Mouse (Mus musculus) liver, embryonic 14.5 days (tissue): ENCODE measurements around the gene Smarce1. TPM values are rescaled to one million over a fixed set of nuclear protein-coding genes. Genes with fewer than 3 reads are reported as not detected.
"Not testable (repeated sequence)": the region's sequence is repeated elsewhere in the genome, so short reads cannot be mapped to it uniquely, and the experiment has no call there.

Experiments used
- ATAC-seq: fragments of 200-750 bp; cut with Nextera tagmentation; 2 replicates; pipeline ENCODE4 v1.8.0; 2017; ENCODE audit warnings: moderate number of reproducible peaks, mild to moderate bottlenecking, moderate library complexity; ENCODE audit not compliant: insufficient read depth
- DNase-seq, 3 experiments: peaks; one replicate each; pipeline ENCODE4 v3.0.0-alpha.2; 2012 to 2013; ENCODE audit warnings: low read depth in 3 of 3, low spot score in 3 of 3
- H3K27ac ChIP-seq: fragments of 300-500 bp; sonication (generic); 2 replicates; pipeline ENCODE4 v1.5.1; 2014; ENCODE audit warnings: moderate library complexity, mild to moderate bottlenecking, control low read depth, inconsistent platforms
- H3K27me3 ChIP-seq: fragments of 300-500 bp; sonication (generic); 2 replicates; pipeline ENCODE4 v1.6.1; 2014; ENCODE audit warnings: mild to moderate bottlenecking, low read length, moderate library complexity; ENCODE audit not compliant: control insufficient read depth, insufficient read depth
- H3K36me3 ChIP-seq: fragments of 300-500 bp; sonication (generic); replicated peaks from 2 replicates; pipeline ENCODE4 v1.6.1; 2014; ENCODE audit warnings: low read depth; ENCODE audit not compliant: control insufficient read depth, insufficient read depth
- H3K4me1 ChIP-seq, 2 experiments: fragments of 200-500 bp in 1 of 2; fragments of 300-500 bp in 1 of 2; sonication (generic) in 1 of 2; replicated peaks; 2 replicates each; pipeline ENCODE4 v1.6.1; 2012 to 2014; ENCODE audit warnings: antibody characterized with exemption in 1 of 2, inconsistent platforms in 1 of 2, low read length in 1 of 2; ENCODE audit not compliant: control insufficient read depth in 2 of 2, insufficient read depth in 2 of 2
- H3K4me2 ChIP-seq: fragments of 300-500 bp; sonication (generic); 2 replicates; pipeline ENCODE4 v1.6.1; 2014; ENCODE audit warnings: low read depth, mild to moderate bottlenecking, control low read depth, moderate library complexity
- H3K4me3 ChIP-seq, 2 experiments: fragments of 200-500 bp in 1 of 2; fragments of 300-500 bp in 1 of 2; sonication (generic) in 1 of 2; 2 replicates each; pipeline ENCODE4 v1.5.1; 2012 to 2014; ENCODE audit warnings: low read depth in 2 of 2, low read length in 2 of 2, mild to moderate bottlenecking in 2 of 2, control low read depth in 1 of 2, inconsistent platforms in 1 of 2, moderate library complexity in 1 of 2; ENCODE audit not compliant: insufficient read depth in 1 of 2
- H3K9ac ChIP-seq: fragments of 300-500 bp; sonication (generic); replicated peaks from 2 replicates; pipeline ENCODE4 v1.6.1; 2014; ENCODE audit warnings: mild to moderate bottlenecking, control low read depth, moderate library complexity
- H3K9me3 ChIP-seq: fragments of 300-500 bp; sonication (generic); 2 replicates; pipeline ENCODE4 v1.6.1; 2016; ENCODE audit warnings: low read length, mixed read lengths; ENCODE audit not compliant: control insufficient read depth
- CTCF ChIP-seq: IDR thresholded peaks from 2 replicates; pipeline ENCODE4 v1.5.1; 2016; ENCODE audit warnings: antibody characterized with exemption, low read depth, control low read depth
- EP300 ChIP-seq: IDR thresholded peaks from 2 replicates; pipeline ENCODE4 v1.6.1; 2016; ENCODE audit warnings: antibody characterized with exemption, low read depth
- WGBS: fragments of 180-500 bp; shearing (Covaris S2); extraction: QIAGEN DNeasy Blood & Tissue Kit; methylation state at CpG from one replicate; pipeline ENCODE4 v1.1.7; 2014; ENCODE audit not compliant: insufficient replicate concordance; 5-methylcytosine and 5-hydroxymethylcytosine counted together
- polyA plus RNA-seq, 2 experiments: library from polyadenylated mRNA; depleted of rRNA in 1 of 2; stranded (reverse) in 1 of 2; unstranded in 1 of 2; fragments of >200 nt; fragmentation: Nextera tagmentation in 1 of 2; extraction: Ambion mirVana in 1 of 2; gene quantifications; 2 replicates each; pipeline versions ENCODE4 v1.2.1 to v1.2.3; 2012 to 2014

The Smarce1 gene
- polyA plus RNA-seq, 2 experiments = 53.5 to 60.1 TPM

DNA sequence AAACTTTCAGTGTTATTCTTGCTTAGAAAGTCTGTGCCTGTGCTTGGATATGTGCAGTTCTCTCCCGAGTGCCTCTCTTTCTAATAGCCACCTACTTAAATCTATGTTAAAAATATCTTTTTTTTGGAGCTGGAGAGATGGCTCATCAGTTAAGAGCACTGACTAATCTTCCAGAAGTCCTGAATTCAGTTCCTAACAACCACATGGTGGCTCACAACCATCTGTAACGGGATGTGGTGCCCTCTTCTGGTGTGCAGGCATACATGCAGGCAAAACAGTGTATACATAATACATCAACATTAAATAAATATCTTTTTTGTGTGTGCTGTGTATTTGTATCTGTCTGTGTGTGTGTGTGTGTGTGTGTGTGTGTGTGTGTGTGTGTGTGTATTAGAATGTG, 23.1 kb upstream of the Smarce1 start:
- Histone ChIP-seq H3K4me2 (no peak overlapping the region), H3K9ac (no peak overlapping the region), H3K27me3 (no peaks in the 10 kb centered on the region), H3K27ac (no peak overlapping the region), H3K36me3 (no peaks in the 10 kb centered on the region), H3K4me3 (no peak overlapping the region), H3K9me3 (no peaks in the 10 kb centered on the region), H3K4me1 (no peaks in the 10 kb centered on the region)
- 40% methylated on average over 2 of the region's 2 CpGs for WGBS
- no peak for TF ChIP-seq EP300
- peak; percentile 27; the same call in 1 of the 2 replicates for TF ChIP-seq CTCF
- ATAC-seq (no peak), DNase-seq (no peak)

DNA sequence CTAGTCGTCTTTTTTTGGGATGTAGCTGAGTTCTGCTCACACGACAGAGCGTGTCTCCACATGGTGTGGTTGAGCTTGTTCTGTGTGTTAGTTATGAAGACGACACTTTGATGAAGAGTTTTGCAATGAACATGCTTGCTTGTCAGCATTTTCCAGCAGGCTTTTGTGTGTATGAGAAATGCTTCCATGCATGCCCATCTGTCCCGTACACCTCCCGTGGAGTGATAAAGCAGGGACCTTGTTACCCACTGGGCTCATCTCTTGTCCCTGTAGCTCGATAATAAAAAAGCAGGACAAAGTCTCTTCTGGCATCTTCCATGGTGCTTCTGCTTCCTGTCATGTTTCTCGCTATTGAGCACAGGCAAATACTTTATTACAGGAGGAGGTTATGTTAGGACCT, 21.9 kb upstream of the Smarce1 start:
- 61% methylated on average over 8 of the region's 8 CpGs for WGBS
- Histone ChIP-seq H3K9me3 (no peaks in the 10 kb centered on the region), H3K27me3 (no peaks in the 10 kb centered on the region), H3K9ac (no peak overlapping the region), H3K4me1 (no peaks in the 10 kb centered on the region), H3K27ac (no peak overlapping the region), H3K4me3 (no peak overlapping the region), H3K36me3 (no peaks in the 10 kb centered on the region), H3K4me2 (no peak overlapping the region)
- no peak for TF ChIP-seq CTCF
- no peak for TF ChIP-seq EP300
- no peak for ATAC-seq
- DNase-seq = no peak

DNA sequence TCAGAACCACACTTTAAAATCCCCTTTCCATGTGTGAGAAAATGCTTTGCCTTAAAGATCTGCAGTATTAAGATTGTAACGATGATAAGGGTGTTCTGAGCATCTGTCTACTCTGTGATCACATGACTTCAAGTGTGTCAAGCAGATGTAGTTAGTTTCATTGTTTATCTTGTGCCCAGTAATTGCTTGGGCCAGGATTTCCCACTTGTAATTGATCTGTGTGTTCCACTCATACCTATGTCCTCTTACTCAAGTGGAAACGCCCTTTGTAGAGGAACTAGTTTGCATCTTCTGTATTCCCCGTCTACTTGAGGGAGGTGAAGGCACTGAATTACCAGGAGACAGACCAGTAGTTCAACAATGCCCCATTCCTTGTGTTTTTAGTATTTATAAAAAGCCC, 19.8 kb upstream of the Smarce1 start:
- H3K27me3 ChIP-seq = no peaks in the 10 kb centered on the region
- H3K9ac ChIP-seq = no peak overlapping the region
- H3K36me3 ChIP-seq = no peaks in the 10 kb centered on the region
- ATAC-seq = no peak
- no peak overlapping the region for H3K4me3 ChIP-seq
- TF ChIP-seq EP300 (no peak), CTCF (no peak)
- WGBS = 54% methylated on average over 3 of the region's 3 CpGs
- no peaks in the 10 kb centered on the region for H3K4me1 ChIP-seq
- no peak overlapping the region for H3K4me2 ChIP-seq
- H3K9me3 ChIP-seq = no peaks in the 10 kb centered on the region
- no peak overlapping the region for H3K27ac ChIP-seq
- DNase-seq = no peak

DNA sequence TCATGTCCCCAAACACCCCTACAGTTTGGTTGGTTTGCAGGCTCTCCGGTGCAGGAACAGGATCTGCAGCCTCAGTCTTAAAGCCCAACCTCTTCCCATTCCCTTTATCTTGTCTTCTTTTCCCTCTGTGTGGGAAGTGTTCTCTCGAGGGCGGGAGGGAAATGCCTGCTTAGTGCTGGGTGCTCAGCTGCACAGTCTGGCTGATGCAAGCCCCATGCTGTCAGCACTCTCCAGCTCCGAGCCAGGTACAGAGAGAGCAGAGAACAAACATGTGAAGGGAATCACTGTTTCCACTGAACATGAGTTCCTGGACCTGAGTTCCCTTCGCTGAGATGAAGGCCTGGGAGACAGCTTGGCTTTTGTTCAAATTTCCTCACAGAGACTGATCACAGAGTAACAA, 19.4 kb upstream of the Smarce1 start:
- H3K4me2 ChIP-seq = no peak overlapping the region
- H3K36me3 ChIP-seq = no peaks in the 10 kb centered on the region
- H3K4me1 ChIP-seq = no peaks in the 10 kb centered on the region
- no peak overlapping the region for H3K4me3 ChIP-seq
- no peaks in the 10 kb centered on the region for H3K9me3 ChIP-seq
- no peaks in the 10 kb centered on the region for H3K27me3 ChIP-seq
- H3K27ac ChIP-seq = no peak overlapping the region
- 36% methylated on average over 5 of the region's 5 CpGs for WGBS
- DNase-seq (no peak), ATAC-seq (no peak)
- H3K9ac ChIP-seq = no peak overlapping the region
- TF ChIP-seq EP300 (no peak), CTCF (no peak)

DNA sequence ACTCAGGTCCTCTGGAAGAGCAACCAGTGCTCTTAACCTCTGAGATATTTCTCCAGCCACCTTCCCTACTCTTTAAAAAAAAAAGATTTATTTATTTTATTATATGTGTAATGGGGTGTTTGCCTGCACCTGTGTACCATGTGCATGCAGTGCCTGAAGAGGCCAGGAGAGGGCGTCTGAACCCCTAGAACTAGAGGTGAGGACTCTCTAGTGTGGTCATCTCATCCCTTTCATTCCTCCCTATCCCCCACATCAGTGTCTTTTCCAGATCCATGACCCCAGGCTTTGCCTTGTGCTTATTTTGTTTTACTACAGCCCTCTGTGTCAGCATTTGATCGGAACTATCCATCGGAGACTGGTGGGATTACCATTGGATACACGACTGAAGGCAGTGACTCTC, 18.3 kb upstream of the Smarce1 start:
- H3K4me2 ChIP-seq = no peak overlapping the region
- TF ChIP-seq EP300 = no peak
- TF ChIP-seq CTCF = peak; percentile 69
- no peak overlapping the region for H3K9ac ChIP-seq
- 46% methylated on average over 4 of the region's 4 CpGs for WGBS
- DNase-seq = no peak
- H3K27me3 ChIP-seq = no peaks in the 10 kb centered on the region
- H3K4me1 ChIP-seq = no peaks in the 10 kb centered on the region
- no peaks in the 10 kb centered on the region for H3K36me3 ChIP-seq
- ATAC-seq = no peak
- H3K9me3 ChIP-seq = no peaks in the 10 kb centered on the region
- no peak overlapping the region for H3K4me3 ChIP-seq
- H3K27ac ChIP-seq = no peak overlapping the region

DNA sequence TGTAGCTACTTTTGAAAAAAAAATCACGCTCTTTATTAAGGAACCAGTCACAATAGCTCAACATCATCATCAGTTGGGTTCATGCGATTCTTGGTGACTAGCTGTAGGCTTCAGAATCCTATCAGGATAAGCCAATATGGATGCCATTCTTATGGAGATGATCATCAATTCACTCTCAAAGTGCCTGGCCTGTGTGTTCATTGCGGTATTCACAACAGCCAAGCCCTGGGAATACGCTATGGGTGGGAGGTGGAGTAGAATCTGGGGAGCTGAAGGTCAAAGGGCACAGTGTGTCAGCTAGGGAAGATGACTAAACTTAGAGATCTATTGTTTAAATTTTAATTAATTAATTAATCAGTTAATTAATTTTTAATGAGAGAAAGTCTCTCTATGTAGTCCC, 17.1 kb upstream of the Smarce1 start:
- no peak for TF ChIP-seq CTCF
- TF ChIP-seq EP300 = no peak
- WGBS = 79% methylated on average over 4 of the region's 4 CpGs
- H3K4me3 ChIP-seq = no peak overlapping the region

DNA sequence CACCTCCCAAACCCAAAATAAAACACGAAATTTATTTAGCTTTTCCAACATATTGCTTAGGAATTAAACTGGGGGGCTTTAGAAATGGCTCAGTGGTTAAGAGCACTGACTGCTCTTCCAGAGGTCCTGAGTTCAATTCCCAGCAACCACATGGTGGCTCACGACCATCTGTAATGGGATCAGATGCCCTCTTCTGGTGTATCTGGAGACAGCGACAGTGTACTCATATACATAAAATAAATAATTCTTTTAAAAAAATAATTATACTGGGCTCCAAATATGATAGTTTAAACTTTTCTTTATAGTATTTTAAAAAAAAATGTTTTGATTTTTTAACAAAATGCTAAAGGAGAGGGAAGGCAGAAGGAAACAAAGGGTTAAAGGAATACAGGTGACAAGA, 13.7 kb upstream of the Smarce1 start:
- not testable (repeated sequence) for H3K9ac ChIP-seq, H3K4me2 ChIP-seq, ATAC-seq, H3K27ac ChIP-seq, H3K9me3 ChIP-seq, H3K4me3 ChIP-seq, H3K4me1 ChIP-seq, H3K27me3 ChIP-seq, H3K36me3 ChIP-seq, DNase-seq
- WGBS = 33% methylated on average over 3 of the region's 3 CpGs

More for the DNA sequence above, 17.1 kb upstream of the Smarce1 start:
- ATAC-seq = no peak
- no peaks in the 10 kb centered on the region for H3K36me3 ChIP-seq
- no peak overlapping the region for H3K27ac ChIP-seq
- no peaks in the 10 kb centered on the region for H3K4me1 ChIP-seq
- H3K4me2 ChIP-seq = no peak overlapping the region
- H3K27me3 ChIP-seq = no peaks in the 10 kb centered on the region
- no peak for DNase-seq
- no peak overlapping the region for H3K9ac ChIP-seq
- H3K9me3 ChIP-seq = no peaks in the 10 kb centered on the region
